Mouse (Mus musculus) CH12.LX (cell line): ENCODE results near the gene Hunk.

Source experiments
- CTCF ChIP-seq, 2 experiments: IDR thresholded peaks in 1 of 2; conservative IDR thresholded peaks in 1 of 2; 2 replicates each; pipeline ENCODE4 v1.5.1; 2011 to 2012; ENCODE audit warnings: low read depth in 2 of 2, low read length in 2 of 2, improper control_type of control experiment in 1 of 2, inconsistent platforms in 1 of 2, mild to moderate bottlenecking in 1 of 2, moderate library complexity in 1 of 2
- ELF1 ChIP-seq: IDR thresholded peaks from 2 replicates; pipeline ENCODE4 v1.6.1; 2014; ENCODE audit warnings: low read depth, mild to moderate bottlenecking, inconsistent platforms, low read length, improper control_type of control experiment
- EP300 ChIP-seq: IDR thresholded peaks from 2 replicates; pipeline ENCODE4 v1.6.1; 2011; ENCODE audit warnings: low read length, improper control_type of control experiment
- MAX ChIP-seq: IDR thresholded peaks from 2 replicates; pipeline ENCODE4 v1.6.1; 2011; ENCODE audit warnings: low read length, improper control_type of control experiment
- MAZ ChIP-seq: IDR thresholded peaks from 2 replicates; pipeline ENCODE4 v1.6.1; 2012; ENCODE audit warnings: low read depth, mild to moderate bottlenecking, inconsistent platforms, low read length, improper control_type of control experiment, moderate library complexity
- MEF2A ChIP-seq: IDR thresholded peaks from 2 replicates; pipeline ENCODE4 v1.6.1; 2014; ENCODE audit warnings: low read depth, mild to moderate bottlenecking, inconsistent platforms, low read length, improper control_type of control experiment, borderline replicate concordance
- NRF1 ChIP-seq: IDR thresholded peaks from 2 replicates; pipeline ENCODE4 v1.6.1; 2014; ENCODE audit warnings: low read depth, mild to moderate bottlenecking, inconsistent platforms, low read length, improper control_type of control experiment, moderate library complexity
- POLR2A ChIP-seq: IDR thresholded peaks from 2 replicates; pipeline ENCODE4 v1.6.1; 2011; ENCODE audit warnings: low read depth, mild to moderate bottlenecking, improper control_type of control experiment, low read length
- TCF12 ChIP-seq: IDR thresholded peaks from 2 replicates; pipeline ENCODE4 v1.6.1; 2014; ENCODE audit warnings: low read depth, mild to moderate bottlenecking, inconsistent platforms, low read length, improper control_type of control experiment
- UBTF ChIP-seq: IDR thresholded peaks from 2 replicates; pipeline ENCODE4 v1.6.1; 2012; ENCODE audit warnings: low read depth, mild to moderate bottlenecking, inconsistent platforms, low read length, improper control_type of control experiment, moderate library complexity
- USF1 ChIP-seq: IDR thresholded peaks from 2 replicates; pipeline ENCODE4 v1.6.1; 2014; ENCODE audit warnings: low read depth, mild to moderate bottlenecking, inconsistent platforms, low read length, improper control_type of control experiment
- ZNF384 ChIP-seq: IDR thresholded peaks from 2 replicates; pipeline ENCODE4 v1.6.1; 2012; ENCODE audit warnings: low read depth, low read length, improper control_type of control experiment, inconsistent platforms

- no peak for TF ChIP-seq MAZ
- TF ChIP-seq MEF2A, result no peak
- no peak for TF ChIP-seq TCF12
- no peak for TF ChIP-seq NRF1
- TF ChIP-seq POLR2A, result no peak
- no peak for TF ChIP-seq CTCF (conservative IDR thresholded peaks at IDR 0.05 in 1 of 2, IDR thresholded peaks at IDR 0.05 in 1 of 2; ENCODE audit: low read depth in 2 of 2, low read length in 2 of 2)
- no peak for TF ChIP-seq UBTF
- TF ChIP-seq EP300, result no peak
- TF ChIP-seq USF1, result no peak
- TF ChIP-seq ELF1, result no peak
- TF ChIP-seq MAX, result no peak
- TF ChIP-seq ZNF384, result no peak
Measured at GRCm38 (mm10) chr16:90440654-90441053, 54.8 kb downstream of the Hunk start.
